Mouse (Mus musculus): ENCODE measurements around the gene Synpo2.

Gene Synpo2

GRCm38 (mm10) chr3:123235921-123236320 lies at the start of gene Synpo2:
Gene Synpo2 (minus strand): TSS chr3:123236149.
- peak; percentile 61 to 63 for DNase-seq

GRCm38 (mm10) chr3:123285649-123286048 lies 49.7 kb upstream of the Synpo2 start:
- no peak for DNase-seq

DNA sequence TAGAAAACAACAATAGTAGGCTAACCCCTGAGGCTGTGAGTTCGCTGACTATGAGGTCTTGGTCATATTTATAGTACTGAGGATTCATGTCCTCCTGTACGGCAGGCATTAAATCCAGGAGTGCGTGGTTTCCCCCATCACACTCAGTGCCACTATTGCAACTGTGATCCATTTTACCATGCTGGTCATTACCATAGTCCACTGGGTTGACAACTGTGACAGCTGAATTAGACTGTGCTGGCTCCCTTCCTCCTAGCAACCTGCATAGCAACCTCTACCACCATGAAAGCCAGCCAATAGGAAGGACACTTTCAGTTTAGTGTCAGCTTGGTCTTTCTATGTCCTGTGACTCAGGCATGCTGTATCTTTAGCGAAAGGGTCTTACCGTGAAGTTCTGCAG lies 48.3 kb upstream of the Synpo2 start:
- no peak for DNase-seq

- no peak for DNase-seq
Observed at GRCm38 (mm10) chr3:123282866-123283615, 47.1 kb upstream of the Synpo2 start.

DNA sequence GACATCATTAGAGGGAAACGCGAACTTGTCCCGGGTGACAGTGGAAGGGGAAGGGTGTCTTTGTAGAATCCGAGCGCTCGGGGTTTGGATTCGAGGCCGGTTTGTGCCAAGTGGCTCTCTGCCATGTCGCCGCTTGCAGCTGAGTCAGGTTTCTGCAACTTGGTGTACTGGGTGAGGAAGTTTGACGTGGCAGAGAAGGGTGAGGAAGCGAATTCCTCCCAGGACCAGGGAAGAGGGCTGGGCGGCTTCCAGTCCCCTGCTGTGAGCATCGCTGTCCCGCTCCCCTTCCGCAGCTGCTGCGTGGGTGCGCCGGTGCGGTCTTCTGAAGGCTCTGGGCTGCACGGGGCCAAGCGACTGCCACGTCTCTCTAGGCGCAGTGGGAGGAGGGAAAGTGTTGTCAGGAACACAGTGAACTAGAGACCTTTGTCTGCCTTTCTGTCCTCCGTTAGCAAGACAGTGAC lies 31.8 kb upstream of the Synpo2 start:
- DNase-seq, result peak; percentile 73

- peak; percentile 88 to 92 for DNase-seq
Observed at GRCm38 (mm10) chr3:123266753-123267651, 31.1 kb upstream of the Synpo2 start, which contains the start of gene Sec24d. Gene Sec24d (plus strand): TSS chr3:123267455.

DNA sequence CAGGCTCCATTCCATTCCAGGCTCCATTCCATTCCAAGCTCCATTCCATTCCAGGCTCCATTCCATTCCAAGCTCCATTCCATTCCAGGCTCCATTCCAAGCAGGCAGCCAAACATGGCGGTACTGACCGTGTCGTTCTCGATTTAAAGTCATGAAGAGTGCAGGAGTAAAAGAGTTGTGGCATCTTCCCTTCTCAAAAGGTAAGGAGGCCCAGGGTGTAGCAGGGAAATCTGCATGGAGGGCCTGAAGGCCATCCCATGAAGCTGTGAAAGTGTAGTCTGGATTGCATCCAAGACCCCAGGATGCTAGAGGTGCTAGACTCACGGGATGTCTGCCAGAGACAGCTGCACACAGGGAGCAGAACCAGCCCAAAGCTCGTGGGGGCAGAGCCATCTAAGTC lies 28.8 kb upstream of the Synpo2 start:
- DNase-seq, result peak in 1 of 2 experiments; percentile 26

DNA sequence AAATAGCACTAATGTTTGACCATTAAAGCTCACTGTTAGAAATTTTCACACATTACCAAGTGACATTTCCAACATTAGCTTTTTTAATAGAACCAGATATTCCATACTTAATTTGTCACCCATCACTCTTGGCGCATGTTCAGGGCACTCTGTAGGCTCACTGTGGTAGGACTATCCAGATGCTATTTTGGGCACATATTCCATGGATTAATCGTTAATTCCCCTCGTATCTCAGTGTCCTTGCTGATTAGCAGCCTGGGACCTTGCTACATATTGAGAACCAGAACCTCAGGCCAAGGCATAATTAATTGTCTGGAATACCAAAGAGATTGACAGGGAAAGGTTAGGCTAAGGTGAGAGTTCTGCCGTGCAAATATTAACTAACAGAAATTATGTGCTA lies 22.8 kb upstream of the Synpo2 start:
- no peak for DNase-seq

DNA sequence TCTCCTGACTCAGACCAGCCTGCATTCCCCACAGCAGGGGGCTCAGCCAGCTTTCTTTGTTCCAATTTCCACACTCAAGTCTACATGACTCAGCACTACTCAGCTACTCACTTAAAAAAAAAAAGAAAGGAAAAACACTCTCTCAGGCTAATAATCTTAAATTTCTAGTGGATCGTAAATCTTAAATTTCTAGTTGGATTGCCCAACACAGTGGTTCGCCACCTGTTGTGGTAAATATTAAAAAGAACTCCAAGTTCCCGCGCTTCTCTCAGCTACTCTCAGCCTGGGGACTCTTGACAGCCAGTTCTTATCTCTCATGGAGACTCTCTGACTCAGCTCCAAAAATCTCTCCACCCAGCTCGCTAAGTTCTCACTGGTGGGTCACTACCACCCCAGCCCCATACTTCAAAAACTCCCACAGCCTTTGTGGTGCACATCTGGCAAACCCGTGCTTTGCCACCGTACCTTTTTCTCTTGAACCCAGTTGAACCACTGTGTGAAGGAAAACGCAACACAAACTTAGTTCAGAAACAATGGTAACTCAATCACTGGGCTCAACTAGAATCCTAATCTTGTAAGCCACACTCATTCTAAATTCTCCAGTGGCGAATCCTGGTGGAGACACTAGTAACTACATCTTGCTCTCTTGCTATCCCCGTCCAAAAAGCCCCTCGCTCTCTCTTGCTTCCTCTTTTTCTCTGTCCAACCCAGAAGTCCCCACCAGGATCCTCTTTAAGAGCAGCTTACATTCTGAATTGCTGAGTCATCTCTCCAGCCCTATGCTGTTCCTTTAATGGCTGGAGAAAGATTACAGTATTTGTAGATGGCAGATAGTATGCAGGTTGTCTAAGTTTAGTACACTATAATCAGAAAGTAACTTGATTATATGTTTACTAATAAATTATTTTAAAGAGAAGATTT lies 20.5 kb upstream of the Synpo2 start:
- no peak for DNase-seq

GRCm38 (mm10) chr3:123245646-123246045 lies 9.7 kb upstream of the Synpo2 start:
- DNase-seq, result no peak

DNA sequence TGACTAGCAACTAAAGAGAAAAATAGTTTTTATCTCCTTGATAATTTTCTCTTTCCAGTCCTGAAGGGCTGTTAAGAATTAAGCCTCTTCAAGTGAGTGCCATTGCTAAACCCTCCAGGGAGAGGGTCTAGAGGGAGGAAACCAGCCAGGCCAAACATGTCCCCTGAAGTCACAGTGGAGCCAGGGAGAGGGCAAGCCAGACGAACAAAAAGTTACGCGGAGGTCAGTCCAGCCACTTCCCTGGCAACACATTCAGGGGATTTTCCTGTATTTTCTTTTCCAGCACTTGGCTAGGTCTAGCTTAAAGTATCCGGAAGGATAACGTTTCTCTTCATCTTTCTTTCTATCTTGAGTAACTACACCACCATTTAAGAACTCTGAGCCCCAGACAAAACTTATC lies 8.4 kb upstream of the Synpo2 start:
- DNase-seq, result no peak

DNA sequence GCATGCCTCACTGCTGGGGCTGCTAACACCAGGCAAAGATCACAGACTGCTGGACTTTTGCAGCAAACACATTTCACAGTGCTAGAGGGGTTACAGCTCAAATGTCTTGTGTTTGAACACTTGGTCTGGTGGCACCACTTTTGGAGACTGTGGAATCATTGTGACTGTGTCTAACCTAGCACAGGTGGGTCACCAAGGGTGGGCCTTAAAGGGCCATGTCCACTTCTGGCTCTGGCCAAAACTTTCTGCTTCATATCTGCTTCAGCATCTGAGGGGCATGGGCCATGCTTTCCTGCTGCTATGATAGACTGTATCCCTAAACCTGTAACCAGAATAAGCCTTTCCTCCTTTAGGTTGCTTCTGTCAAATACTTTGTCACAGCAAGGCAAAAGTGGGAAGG lies 1.5 kb upstream of the Synpo2 start:
- no peak for DNase-seq

DNA sequence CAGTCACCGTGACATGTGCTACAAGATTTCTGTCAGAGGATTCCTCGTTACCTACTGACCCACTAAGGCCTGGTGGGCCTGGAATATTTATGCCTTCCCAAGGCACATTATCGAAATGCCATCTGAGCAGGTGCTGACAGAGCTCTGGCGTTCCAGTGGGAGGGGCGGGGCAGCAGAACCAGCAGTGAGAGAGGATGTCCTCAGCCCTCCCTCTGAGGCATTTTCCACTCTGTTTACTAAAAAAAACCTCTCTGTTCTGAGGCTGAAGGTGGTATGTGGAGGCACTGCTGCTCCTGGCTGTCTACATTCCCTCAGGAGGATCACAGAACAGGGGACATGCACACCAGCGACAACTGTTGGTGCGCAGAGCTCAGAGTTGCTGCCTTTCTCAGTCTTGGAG lies 1.1 kb upstream of the Synpo2 start:
- DNase-seq, result no peak

- DNase-seq, result no peak
Observed at GRCm38 (mm10) chr3:123235495-123235894, 454 bp downstream of the Synpo2 start.

GRCm38 (mm10) chr3:123234191-123234836 lies 1.6 kb downstream of the Synpo2 start:
- DNase-seq, result peak; percentile 19 to 50

GRCm38 (mm10) chr3:123231639-123232038 lies 4.3 kb downstream of the Synpo2 start:
- DNase-seq, result no peak

DNA sequence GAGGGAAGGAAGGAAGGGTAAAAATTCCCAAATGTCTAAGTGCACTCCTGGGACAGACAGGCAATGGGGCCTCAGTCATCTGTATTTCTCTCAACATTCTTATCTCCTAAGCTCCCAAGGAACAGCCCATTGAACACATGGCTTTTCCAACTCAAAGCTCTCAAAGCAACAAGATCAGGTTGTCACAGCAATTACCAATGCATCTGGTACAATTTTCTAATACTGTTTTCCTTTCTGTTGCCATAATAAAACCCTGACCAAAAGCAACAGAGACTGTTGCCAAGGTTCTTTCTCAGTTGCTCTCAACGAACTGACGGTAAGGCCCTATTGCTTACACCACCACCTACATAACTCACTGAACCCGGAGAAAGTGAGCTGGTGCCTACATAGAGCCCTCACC lies 8.7 kb downstream of the Synpo2 start:
- no peak for DNase-seq

DNA sequence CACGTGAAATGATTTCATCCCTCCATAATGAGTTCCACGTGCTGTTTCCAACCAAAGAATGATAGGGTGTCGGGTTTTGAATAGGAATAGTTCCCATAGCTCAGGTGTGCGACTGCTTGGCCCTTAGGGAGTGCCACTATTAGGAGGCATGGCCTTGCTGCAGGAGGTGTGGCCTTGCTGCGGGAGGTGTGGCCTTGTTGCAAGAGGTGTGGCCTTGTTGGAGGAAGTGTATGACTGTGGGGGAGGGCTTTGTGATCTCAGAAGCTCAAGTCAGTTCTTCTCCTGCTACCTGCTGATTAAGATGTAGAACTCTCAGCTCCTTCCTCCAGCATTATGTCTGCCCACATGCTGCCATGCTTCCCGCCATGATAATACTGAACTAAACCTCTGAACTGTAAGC lies 17.3 kb downstream of the Synpo2 start:
- DNase-seq, result no peak

DNA sequence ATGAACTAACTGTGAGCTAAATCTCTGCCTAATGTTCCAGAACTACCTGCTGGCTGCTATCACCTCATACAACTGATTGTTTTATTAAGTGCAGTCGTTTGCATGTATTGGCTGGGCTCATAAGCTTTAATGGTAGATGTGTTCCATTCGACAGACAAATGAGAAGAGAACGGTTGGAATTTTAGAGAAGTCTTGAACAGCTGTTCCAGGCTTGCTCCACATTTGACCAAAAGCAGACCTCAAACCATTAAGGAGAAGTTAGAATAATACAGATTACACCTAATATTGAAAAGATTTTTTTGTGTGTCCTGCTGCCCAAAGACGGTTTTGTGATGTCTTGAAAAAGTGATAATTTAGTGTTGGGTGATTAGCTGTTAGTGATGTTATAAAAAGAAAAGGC lies 27.1 kb downstream of the Synpo2 start:
- no peak for DNase-seq

DNA sequence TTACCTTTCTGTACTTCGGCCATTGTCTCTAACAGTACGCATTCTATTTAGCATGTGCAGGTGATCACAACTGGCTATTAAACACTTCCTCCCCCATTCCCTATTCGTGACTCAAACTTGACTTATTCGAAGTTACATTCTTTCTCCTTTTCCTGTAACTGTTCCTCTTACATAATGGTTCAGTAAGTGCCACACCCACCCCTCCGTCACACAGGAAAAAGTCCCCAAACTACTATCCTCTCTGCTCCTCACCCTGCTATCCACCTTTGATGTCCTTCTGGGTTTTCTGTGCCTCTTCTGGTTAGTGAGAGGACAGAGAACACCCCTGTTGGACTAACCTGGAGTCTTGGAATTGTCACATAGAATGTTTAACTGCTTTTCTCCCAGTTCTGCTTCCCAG lies 28.6 kb downstream of the Synpo2 start:
- DNase-seq, result no peak

DNA sequence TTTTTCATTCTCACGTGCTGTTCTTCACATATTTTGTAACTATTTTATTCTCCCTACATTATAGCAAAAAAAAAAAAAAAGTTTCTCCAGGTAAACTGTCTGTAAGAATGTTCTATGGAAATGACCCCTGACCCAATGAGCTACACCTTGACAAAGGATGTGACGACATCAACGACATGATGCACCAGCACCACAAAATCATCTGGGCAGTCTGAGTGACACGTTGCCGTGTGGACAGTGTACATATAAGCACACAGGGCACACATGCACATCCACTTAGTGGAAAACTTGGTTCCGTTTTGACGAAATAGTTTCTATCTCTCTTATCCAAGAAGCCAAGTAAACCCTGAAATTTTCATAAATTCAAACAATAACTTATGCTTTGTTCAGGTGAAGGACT lies 30.5 kb downstream of the Synpo2 start:
- no peak for DNase-seq

- DNase-seq, result no peak
Observed at GRCm38 (mm10) chr3:123205065-123205464, 30.9 kb downstream of the Synpo2 start.

All from lung, postnatal 4 days (tissue).